Mouse (Mus musculus) mouse embryonic stem cell (cell line): ENCODE results near the gene Tpx2.

Source experiments
- in situ Hi-C, 2 experiments: fragments of 300-500 bp; cut with MboI; formaldehyde crosslinking; loops; 1 replicate in 1 of 2; 3 replicates in 1 of 2; pipeline ENCODE4 v1.14.3; 2019 to 2020; ENCODE audit warnings: low sequenced_read_pairs in 2 of 2, low pct_unique_long_range_greater_than_20kb in 1 of 2, mixed read lengths in 1 of 2; ENCODE audit not compliant: unreplicated experiment in 1 of 2

Gene Tpx2

DNA sequence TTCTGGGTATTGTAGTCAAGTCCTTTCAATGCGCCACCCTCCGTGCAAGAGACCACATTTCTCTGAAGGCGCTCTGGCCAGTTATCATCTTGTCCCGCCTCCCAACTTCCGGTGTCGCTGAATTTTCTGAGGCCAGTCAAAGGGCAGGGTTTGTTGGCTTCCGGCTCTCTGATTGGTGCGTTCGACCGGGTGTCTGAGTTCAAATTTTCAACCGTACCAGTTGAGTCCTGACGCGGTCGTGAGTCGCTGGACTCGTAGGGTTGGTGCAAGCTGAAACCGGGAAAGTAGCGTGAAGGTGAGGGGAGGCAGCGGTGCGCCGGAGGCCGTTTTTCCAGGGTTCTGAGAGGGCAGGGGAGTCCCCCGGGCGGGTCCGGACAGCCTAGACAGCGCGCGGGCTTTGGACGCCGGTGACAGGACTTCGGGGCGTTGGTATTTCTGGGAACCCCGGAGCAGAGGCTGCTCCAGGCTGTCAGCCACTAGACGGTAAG, at the start of gene Tpx2:
Gene Tpx2, plus strand, starts transcription at position 150 of the 488 bp plus-strand sequence.
- in situ Hi-C loops = no loop called here

DNA sequence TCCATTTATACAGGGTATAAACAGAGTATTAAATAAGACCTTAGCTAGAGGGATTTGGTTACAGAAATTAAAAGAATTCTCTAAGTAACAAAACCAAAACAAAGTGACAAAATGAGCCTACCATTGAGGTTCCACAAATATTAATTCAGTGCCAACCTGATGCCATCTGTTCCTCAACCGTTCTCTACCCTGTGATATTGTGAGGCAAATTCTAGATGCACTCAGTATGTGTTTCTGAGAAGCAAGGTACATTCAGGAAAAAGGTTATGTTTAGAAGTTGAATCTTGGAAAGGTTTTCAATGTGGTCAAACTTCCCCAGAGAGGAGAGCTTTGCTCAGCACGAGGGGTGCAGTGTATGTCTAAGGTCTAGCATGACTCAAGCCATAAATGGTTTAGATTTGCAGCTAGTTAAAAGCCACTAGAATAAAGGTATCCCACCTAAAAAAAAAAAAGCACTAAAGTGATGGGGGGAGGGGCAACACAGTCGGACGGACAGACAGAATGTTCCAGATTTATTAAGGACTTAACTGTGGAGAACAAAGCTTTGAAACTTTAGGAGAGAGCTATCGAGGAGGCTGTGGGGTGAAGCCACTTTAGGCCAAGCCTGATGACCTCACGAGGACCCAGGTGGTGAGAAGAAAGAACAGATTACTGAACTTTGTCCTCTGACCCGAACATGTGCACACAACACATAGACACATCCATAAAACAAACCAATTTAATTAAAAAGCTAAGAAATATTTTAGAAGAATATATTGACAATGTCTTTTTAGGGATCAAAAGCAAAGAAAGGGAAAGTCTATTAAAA, 47.6 kb upstream of the Tpx2 start:
- in situ Hi-C loops = no loop called here

DNA sequence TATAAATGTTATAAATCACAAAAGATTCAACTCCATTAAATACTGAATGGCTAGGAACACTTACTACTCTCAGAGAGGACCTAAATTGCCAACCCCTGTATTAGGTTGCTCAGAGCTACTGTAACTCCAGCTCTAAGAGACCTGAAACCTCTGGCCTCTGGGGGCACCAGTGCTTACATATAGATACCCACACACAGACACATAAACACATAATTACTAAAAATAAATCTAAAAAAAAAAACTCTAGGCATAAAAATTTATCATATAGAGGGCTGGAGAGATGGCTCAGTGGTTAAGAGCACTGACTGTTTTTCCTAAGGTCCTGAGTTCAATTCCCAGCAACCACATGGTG, 47.0 kb upstream of the Tpx2 start:
- in situ Hi-C loops = no loop called here

DNA sequence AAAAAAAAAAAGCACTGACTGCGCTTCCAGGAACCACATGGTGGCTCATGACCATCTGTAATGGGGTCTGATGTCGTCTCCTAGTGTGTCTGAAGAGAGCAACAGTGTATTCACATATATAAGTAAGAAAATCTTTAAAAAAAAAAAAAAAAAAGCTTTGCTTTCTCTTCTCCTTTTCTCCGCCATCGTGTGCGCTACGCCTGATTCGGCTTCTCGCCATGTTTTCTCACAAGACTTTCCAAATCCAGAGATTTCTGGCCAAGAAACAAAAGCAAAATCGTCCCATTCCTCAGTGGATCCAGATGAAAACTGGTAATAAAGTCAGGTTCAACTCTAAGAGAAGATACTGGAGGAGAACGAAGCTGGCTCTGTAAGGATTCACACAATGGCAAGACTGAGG, 45.5 kb upstream of the Tpx2 start:
- in situ Hi-C loops = no loop called here

DNA sequence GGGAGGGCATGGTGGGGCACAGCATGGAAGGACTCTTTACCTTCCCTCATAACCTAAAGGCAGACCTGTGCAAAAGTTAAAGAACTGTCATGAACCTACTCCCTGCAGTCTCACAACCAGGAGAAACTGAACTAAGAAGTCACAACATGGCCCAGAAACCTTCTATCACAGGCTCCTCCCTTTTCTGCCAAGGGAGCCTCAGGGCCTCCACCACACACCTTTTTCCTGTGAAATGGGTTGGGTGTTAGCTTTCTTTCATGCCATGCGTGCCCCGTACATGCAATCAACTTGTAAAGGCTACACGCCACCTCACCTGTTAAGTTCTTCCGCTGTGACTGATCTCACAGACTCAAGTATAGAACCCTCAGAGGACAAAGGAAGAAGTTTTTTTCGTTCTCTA, 44.7 kb upstream of the Tpx2 start:
- in situ Hi-C loops = no loop called here

DNA sequence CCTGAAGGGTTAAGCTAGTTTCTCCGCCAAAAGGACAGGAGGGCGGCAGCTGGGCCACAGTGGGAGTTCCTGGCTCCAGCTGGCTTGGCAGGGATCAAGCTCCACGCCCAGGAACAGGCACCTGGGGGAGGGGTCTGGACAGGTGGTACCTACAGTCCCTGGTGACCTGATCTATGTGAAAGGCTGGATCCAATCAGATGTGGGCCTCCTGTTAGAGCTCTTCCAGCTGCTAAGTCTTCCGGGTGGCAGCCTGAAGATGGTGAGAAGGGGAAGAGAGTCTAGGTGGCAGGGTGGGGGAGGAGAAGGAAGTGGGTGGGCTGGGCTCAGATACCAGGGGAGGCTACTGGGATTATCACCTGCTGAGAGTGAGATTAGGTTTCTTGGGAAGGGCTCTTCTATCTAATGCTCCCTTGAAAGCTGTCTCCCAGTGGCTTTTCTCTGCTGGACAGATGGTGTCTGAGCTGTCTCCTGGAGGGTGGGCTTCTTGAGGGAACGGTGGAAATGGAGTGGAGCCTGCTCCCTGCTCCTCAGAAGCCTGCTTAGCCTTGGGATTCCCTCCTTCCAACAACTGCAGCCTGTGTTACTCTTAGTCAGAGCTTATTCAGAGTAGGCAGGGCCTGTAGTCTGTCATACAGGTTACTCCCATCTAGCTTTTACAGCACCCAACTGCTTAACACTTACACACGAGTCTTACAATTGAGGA, 43.2 kb upstream of the Tpx2 start:
- in situ Hi-C loops = no loop called here

DNA sequence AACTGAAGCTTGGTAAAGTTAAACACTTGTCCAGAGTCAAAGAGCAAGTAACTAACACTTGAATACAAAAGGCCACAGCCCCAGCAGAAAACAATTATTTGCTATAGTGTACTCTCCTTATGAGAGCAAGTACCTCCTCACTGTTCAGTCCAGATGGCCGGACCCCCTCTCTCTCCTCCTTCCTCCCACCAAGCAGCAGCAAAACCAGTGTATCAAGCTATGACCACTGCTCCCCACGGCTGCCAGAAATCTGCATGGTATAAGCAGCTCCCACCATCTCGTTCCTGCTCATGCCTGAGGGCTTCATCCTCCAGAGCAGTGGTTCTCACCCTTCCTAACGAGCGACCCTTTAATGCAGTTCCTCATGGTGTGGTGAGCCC, 42.7 kb upstream of the Tpx2 start:
- in situ Hi-C loops = no loop called here

DNA sequence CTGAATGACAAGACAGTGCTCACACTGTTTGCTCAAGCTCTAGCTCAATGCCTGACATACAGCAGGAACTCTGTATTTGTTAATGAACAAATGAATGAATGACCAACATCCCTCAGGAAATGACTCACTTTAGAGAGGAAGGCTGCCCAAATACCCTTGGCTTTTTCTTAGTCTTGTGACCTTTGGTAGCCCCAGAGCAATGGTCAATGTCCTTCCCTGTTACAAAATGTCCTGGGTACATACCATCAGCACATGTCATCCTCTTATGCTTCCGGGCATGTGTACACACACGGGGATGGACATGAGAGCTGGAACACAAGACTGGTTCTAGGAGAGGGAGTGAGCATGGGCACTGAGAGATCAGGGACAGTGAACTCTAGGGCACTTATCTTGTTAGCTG, 41.7 kb upstream of the Tpx2 start:
- in situ Hi-C loops = no loop called here

DNA sequence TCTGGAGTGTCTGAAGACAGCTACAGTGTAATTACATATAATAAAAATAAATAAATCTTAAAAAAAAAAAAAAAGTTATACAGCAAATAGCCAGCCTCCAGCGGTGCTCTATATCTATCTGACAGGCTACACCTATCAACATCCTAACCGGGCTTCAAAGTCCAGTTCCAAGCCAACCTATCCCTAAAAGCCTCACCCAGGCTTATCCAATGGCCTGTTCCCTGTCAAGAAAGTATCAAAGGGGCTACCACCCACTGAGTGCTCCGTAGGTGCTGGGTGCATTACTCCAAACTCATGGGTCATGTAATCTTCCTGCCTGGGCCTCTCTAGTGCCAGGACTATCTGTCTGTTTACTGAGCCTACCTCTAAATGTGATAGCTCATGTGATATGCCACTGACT, 39.6 kb upstream of the Tpx2 start:
- in situ Hi-C loops = no loop called here

DNA sequence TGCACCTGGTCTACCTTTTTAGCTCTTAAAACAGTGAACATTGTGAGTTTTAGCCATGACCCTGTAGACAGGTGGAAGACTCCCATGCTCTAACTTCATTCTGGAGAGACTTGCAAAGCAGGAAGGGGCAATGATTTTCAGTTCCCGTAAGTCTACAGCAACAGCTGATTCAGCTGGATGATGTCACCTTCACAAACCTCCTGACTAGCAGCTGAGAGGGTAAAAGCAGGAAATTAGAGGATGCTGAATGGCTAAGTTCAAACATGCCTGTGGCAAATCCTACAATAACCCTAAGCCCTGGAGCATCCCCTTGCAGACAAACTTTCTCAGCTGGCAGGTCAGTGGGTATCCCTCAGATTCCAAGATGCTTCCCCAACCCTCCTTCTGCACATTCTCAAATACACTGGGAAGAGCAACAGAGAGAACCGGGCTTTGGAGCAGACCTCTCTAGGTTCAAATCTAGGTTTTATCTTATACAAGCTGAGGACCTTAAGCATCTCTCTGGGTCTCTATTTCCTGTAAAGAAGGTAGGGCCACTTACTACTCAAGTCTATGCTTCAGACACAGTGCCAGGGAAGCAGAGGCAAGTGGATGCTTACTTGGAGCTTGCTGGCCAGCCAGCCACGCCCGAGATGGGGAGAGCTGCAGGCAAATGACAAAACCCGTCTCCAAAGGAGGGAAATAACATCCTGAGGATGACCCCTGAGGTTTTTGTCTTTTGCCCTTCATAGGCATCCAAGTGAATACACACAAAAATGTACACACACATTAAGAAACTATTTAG, 37.4 kb upstream of the Tpx2 start:
- in situ Hi-C loops = no loop called here

DNA sequence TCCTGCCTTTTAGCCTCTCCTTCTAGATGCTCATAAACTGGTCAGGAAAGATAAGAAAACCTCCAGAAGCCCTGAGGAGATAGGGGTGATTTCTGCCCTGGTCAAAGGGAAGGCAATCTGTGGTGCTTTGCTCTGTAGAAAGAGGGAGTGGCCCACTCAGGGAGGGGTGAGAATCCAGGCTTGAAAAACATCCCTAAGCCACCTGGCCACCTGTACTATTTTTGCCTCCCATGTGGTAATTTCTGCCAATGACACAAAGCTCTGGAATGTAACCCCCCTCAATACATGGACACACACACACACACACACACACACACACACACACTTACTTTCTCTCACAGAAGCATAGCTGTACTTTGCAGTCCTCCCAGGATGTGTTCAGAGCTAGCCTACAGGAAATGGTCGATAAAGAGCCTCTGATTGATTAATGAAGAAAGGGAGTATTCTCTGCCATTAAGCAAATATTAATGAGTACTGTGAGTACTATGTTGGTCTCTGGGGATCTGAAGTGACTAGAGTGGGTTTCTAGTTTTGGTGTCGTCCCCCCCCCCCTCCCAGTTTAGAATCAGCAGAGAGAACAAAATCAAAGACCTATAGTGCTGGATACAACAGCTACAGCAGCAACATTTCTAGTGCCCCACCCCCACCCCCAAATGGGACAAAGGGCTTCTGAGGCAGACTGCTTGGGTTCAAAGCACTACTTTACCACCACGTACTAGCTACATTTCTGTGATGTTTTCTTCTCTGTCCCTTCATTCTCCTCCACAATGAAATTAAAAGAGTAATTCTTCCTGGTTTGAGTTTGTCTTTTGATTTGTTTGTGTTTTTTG, 36.2 kb upstream of the Tpx2 start:
- in situ Hi-C loops = no loop called here

DNA sequence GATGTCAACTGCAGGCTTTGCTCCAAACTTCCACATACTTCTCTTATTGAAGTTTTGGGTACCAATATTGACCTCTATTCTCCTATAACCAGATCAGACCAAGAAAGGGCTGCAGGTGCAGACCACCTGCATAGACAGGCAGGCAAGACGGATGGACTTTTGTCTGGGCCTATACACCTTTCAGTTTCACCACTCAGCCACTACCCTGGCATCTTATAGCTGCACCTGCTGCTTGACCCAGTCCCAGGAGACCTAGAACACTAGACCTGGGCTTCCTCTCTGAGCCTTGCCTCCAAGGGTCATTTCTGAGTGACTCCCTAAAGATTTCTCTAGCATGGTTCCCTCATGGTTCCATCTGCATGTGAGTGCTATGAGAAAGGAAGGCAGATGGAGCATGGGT, 34.5 kb upstream of the Tpx2 start:
- in situ Hi-C loops = no loop called here

DNA sequence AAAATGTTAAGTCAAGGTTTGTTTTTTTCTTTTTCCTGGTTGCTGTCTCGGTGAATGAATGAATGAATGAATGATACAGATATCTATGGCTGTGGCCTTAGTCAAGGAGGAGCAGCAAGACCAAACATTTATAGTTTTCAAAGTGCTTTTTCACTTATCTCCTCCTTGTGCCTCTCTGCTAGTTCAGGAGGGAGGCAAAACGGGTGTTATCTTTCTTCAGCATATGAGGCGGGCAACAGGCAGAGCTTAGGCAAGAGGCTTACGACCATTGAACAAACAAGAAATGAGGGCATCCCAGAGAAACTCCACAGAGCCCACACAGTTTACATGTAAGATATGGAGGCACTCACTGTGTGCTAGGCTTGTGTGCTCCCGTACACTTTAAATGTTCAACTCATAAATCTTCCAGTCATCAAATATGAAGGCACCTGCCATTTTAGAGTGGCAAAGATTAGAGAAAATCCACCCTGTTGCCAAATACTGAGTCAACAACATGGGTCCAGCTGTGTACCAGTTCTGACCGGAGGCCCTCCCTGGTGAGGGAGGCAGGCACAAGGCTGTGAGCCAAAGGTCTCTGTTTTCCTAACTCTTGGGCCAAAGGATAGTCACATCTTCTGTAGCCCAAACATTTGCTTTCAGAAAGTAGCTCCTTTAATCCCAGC, 33.4 kb upstream of the Tpx2 start:
- in situ Hi-C loops = no loop called here

DNA sequence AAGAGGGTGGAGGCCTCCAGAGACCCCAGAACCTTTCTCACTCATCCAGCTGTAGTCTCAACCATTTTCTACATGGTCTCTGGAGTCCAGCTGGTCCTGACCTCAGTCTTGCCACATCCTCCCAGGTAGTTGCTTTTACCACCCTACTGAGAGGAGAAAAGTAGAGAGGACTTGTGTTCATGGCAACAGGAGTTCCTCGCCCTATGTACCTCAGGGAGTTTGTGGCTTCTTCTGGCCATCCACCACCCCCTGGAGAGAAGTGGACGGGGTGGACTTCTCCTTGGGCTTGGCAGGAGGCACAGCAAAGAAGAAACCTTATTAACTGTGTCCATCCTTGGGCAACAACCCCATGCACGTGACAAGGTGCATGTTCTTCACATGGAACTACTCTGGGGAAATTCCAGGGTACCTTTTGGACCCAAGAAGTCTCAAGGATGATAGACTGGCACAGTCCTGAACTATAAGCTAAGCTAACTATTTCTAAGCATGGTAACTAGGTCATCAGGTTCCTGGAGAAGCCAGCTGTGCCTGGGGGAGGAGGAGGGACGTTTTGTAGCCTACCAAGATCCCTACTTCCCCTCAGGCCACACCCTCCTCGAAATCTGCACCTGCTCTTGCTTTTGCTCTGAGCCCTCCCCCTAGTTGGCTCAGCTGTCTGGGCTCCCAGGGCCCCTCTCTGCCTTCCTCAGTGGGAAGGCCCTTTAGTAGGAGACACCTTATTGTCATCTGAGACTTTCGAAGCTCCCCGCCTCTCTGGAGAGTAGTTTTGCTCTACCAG, 31.7 kb upstream of the Tpx2 start:
- in situ Hi-C loops = no loop called here

DNA sequence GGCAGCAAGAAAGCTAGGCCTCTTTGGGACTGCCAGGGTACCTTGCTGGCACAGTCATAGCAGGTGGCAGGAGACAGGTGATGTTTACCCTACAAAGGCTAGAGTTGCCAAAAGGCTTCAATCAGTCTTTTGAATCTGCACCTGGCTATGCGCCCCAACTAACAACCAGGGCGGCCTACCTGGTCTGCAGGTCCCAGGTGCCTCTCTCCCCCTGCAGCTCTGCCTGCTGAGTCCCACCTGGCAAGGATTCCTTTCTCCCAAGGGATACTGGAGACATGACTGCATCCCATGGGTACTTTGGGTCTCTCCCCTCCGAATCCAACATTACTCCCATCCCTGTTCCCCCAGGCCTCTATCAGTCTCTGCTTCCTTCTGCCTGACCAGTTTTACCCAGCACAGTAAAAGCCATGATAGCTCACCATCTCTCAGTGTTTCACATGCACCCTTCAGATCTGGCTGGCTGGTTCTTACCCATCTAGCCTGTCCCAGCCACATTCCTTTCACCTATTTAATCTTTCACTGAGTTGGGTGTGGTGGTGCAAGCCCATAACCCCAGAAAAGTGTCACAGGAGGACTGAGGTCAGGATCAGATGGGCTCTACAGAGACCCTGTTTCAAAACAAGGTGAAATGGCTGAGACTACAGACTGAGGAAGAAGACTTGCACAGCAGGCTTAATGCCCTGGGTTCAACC, 31.0 kb upstream of the Tpx2 start:
- in situ Hi-C loops = no loop called here

DNA sequence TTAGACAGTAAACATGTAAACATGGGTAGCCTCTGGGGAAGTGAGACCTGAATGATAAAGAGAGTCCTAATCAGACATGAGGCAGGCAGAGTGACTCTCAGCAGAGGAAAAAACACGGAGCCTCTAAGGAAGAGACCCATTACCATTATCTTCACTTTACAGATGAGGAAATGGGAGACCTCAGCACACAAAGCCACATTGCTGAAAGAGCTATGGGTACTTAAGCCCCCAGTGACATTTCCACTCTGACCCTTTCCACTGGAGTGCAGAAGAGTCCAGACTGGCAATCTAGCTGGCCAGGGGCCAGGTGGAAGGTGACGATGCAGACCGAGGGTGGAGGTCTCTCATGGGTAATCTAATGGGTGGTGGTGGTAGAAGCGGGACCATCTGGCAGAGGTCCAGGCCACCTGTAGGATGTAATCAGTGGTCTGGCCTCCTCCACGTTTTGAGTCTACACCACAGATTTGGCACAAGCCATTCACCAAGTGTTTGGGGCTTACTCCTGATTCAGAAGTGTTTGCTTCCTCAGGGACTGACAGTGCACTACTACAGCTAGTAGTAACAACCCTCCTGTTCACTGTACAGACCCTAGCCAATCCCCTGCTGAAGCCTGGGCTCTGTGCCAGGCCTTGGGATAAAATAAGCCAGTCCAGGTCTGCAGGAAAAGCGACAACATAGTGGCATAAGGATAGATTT, 30.0 kb upstream of the Tpx2 start:
- in situ Hi-C loops = no loop called here
